In the genomic region with DNA sequence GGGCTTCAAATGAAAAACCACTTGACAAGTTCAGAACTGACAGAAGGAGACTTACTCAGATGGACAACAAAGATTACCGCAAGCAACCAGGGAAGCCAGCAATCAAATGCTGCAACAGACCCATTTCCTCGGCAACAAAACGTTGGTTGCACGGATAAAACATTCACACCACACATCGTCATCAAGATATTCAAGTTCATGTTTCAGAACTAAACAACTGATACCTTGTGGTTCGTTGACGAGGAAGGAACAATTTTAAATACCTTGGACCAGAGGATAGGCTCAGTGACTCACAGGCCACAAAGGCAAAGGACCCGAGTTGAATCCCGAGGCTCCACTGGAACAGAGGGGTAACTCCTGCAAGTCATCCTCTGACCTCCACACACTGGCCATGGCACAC, we compare ENCODE assay signal across 21 mouse cellular contexts.
"Had no signal": no experiment of that assay in that cellular context is flagged by ENCODE, and none has a peak within 500 bp of the region (broad histone marks: within the 10 kb centered on the region; RNA-seq: fewer than 3 reads in every experiment).

No protein-coding gene starts in this region.

- H3K36me3 ChIP-seq: kidney, embryonic 15.5 days; liver, embryonic 13.5 days; neural tube, embryonic 13.5 days had no signal

- DNase-seq: kidney, adult 8-10 months; kidney, postnatal 10 days; kidney, postnatal 36 days; layer of hippocampus, postnatal 36 days; liver, embryonic 13.5 days; lung, adult 2 months; lung, postnatal 14 days; right cerebral cortex, postnatal 14 days; right cerebral cortex, postnatal 4 days; thymus, adult 2 months; thymus, postnatal 14 days had no signal

- H3K27ac ChIP-seq: kidney, embryonic 15.5 days; left cerebral cortex, adult 2 months; liver, embryonic 13.5 days; macrophage; neural tube, embryonic 13.5 days; stomach, postnatal 0 days had no signal

- ATAC-seq: intestine, postnatal 0 days; midbrain, embryonic 16.5 days had no signal

- H3K4me3 ChIP-seq: kidney, embryonic 15.5 days; left cerebral cortex, adult 2 months; liver, embryonic 13.5 days; megakaryocyte, embryonic 14.5 days; myocyte; neural tube, embryonic 13.5 days had no signal

- H3K9me3 ChIP-seq: kidney, embryonic 15.5 days; liver, embryonic 13.5 days; megakaryocyte, embryonic 14.5 days; neural tube, embryonic 13.5 days had no signal

- H3K9ac ChIP-seq: kidney, embryonic 15.5 days; liver, embryonic 13.5 days; neural tube, embryonic 13.5 days had no signal

- H3K4me2 ChIP-seq: kidney, embryonic 15.5 days; liver, embryonic 13.5 days; midbrain, embryonic 11.5 days; neural tube, embryonic 13.5 days had no signal

- H3K27me3 ChIP-seq: kidney, embryonic 15.5 days; liver, embryonic 13.5 days; megakaryocyte, embryonic 14.5 days; neural tube, embryonic 13.5 days had no signal

- H3K4me1 ChIP-seq: kidney, embryonic 15.5 days; liver, embryonic 13.5 days; megakaryocyte, embryonic 14.5 days; neural tube, embryonic 13.5 days had no signal
